Mouse (Mus musculus): Measurements from ENCODE around the gene A730049H05Rik. TPM values are rescaled to one million over a fixed set of nuclear protein-coding genes. Genes with fewer than 3 reads are reported as not detected.

The A730049H05Rik gene
- polyA plus RNA-seq, 1 experiment from 2014 or later, result 0.97 TPM

DNA sequence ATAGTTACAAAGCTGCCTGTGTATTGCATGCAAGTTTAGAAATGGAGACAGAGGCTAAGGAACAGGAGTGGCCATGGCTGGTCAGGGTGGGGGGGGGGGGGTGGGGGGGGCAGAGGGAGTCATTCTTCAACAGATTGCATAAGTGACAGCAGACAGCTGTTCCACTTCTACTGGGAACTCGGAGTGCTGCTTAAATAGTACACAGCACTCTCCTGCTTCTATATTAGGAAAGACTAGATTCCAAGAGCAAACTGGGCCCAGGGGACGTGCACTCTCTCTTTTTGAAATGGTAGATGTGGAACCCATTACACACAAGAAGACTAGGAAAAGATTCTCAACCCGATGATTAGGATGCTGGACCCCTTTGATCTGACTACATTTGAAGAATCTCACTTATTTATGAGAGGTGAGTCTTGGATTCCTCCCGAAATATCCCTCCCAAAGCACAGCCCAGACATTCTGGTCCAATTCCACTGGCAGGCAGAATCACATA lies 52.9 kb downstream of the A730049H05Rik start, which contains the start of gene Gm15737:
TSS of gene Gm15737 (plus strand) at position 269 of the 493 bp plus-strand sequence.
- 75% methylated on average over 4 of the region's 4 CpGs for WGBS
- no peaks in the 10 kb centered on the region for H3K36me3 ChIP-seq
- no peak within 1 kb of the TSS for H3K4me3 ChIP-seq
- no peak within 1 kb of the TSS for H3K27ac ChIP-seq
- no peaks in the 10 kb centered on the region for H3K9me3 ChIP-seq
- no peak within 1 kb of the TSS for H3K9ac ChIP-seq
- no peak for ATAC-seq (ENCODE audit: low FRiP score)
- H3K4me2 ChIP-seq, result no peak within 1 kb of the TSS
- peaks cover 11% of the 10 kb centered on the region for H3K4me1 ChIP-seq (replicated peaks)
- no peaks in the 10 kb centered on the region for H3K27me3 ChIP-seq

DNA sequence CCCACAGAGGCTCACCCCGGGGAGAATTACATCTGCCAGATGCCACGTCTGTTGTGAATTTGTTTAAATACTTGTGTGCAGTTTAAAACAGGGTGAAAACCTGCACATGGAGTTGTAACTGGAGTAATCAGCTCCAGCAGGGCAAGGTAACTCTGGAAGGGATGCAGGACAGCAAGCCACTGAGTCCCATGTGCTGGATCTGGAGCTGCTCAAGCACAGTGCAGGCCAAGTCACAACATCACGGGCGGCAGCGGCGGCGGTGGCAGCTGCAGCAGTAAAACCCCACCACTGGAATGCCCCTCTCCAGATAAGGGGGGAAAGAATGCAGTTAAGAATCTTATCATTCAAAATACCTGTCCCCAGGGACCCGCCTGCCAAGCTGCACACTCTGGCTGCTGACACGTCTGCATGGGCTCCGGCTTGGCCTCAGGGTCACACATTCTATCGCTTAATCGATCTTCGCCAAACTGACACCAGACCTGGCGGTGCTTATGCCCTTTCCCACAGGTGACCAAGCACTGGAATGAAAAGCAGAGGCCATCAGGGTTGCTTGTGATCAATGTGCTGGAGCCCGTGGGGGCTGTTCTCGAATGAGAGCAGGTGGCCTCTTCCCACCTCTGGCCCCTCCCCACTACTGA lies 53.4 kb downstream of the A730049H05Rik start:
- Histone ChIP-seq H3K27me3 (no peaks in the 10 kb centered on the region), H3K4me1 (replicated peaks) (peaks cover 11% of the 10 kb centered on the region), H3K9me3 (no peaks in the 10 kb centered on the region), H3K4me3 (no peak overlapping the region), H3K27ac (no peak overlapping the region), H3K4me2 (no peak overlapping the region), H3K36me3 (no peaks in the 10 kb centered on the region), H3K9ac (no peak overlapping the region)
- no peak for ATAC-seq (ENCODE audit: low FRiP score)
- 66% methylated on average over 16 of the region's 16 CpGs for WGBS

DNA sequence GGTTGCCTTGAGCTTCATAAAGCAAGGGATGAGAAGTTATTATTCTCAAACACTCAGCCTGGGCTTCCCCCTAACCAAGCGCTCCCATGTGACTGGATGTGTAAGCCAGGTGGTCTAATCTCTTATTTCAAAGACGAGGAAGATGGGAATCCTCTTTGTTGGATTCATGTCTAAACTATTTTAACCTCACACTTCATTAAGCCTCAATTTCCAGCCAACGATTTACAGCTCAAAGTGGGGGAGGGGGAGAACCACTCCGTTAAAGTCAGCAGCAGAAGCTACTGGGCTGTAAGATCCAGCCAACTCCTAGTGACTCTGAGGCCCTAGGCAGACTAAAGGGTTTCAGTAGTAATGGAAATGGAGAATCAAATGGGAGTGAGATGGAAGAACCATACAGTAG lies 55.5 kb downstream of the A730049H05Rik start:
- Histone ChIP-seq H3K9me3 (no peaks in the 10 kb centered on the region), H3K27me3 (no peaks in the 10 kb centered on the region), H3K9ac (no peak overlapping the region), H3K4me1 (replicated peaks) (peaks cover 11% of the 10 kb centered on the region), H3K27ac (no peak overlapping the region), H3K4me3 (no peak overlapping the region), H3K36me3 (no peaks in the 10 kb centered on the region), H3K4me2 (no peak overlapping the region)
- ATAC-seq (ENCODE audit: low FRiP score), result no peak
- WGBS, result 56% methylated on average over 4 of the region's 4 CpGs

- no peak for ATAC-seq (ENCODE audit: low FRiP score)
- H3K27ac ChIP-seq, result no peak overlapping the region
- H3K4me1 ChIP-seq (replicated peaks), result peaks cover 11% of the 10 kb centered on the region
- no peak overlapping the region for H3K4me3 ChIP-seq
- no peak overlapping the region for H3K9ac ChIP-seq
- H3K36me3 ChIP-seq, result no peaks in the 10 kb centered on the region
- H3K4me2 ChIP-seq, result no peak overlapping the region
- 84% methylated on average over 10 of the region's 10 CpGs for WGBS
- no peaks in the 10 kb centered on the region for H3K27me3 ChIP-seq
- H3K9me3 ChIP-seq, result no peaks in the 10 kb centered on the region
Measured at GRCm38 (mm10) chr6:92872766-92873165, 56.5 kb downstream of the A730049H05Rik start.

DNA sequence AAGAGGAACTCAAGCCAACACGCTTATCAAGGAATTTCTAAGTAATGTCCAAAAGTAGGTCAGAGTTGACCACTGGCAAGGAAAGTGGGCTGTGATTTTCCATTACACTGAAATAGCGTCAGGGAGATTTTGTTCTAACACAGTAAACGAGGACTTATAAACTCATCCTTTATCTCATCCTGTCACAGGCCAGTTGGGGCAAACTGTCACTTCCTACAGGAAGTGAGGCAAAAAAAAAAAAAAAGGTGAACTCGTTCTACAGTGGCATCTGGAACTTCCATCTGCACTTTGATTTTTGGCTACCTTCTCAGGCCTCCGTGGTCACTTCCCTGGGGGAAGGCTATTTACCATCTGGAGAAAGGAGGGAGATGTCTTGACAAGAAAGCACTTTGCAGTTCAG lies 58.6 kb downstream of the A730049H05Rik start:
- Histone ChIP-seq H3K9ac (no peak overlapping the region), H3K9me3 (no peaks in the 10 kb centered on the region), H3K4me2 (no peak overlapping the region), H3K4me3 (no peak overlapping the region), H3K4me1 (replicated peaks) (peaks cover 3% of the 10 kb centered on the region), H3K27ac (no peak overlapping the region), H3K27me3 (no peaks in the 10 kb centered on the region), H3K36me3 (no peaks in the 10 kb centered on the region)
- no peak for ATAC-seq (ENCODE audit: low FRiP score)
- 82% methylated on average over 5 of the region's 5 CpGs for WGBS

DNA sequence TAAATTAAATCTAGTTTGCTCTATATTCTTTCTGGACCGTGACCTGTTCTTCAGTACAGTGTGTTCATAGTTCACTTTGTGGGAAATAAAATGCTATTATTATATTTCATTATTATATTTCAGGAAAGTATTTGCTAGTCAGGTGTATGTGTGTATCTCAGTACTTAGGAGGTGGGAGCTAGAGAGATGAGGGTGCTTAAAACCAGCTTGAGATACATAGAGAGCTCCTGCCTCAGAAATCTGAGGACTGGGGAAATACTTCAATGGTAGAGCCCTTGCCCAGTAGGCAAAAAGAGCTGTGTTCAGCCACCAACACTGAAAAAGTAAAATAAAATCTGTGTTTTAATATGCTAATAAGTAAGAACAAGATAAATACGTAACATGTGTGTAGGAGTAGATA lies 59.1 kb downstream of the A730049H05Rik start:
- ATAC-seq (ENCODE audit: low FRiP score), result no peak
- Histone ChIP-seq H3K27ac (no peak overlapping the region), H3K9ac (no peak overlapping the region), H3K4me2 (no peak overlapping the region), H3K9me3 (no peaks in the 10 kb centered on the region), H3K36me3 (no peaks in the 10 kb centered on the region), H3K4me3 (no peak overlapping the region), H3K27me3 (no peaks in the 10 kb centered on the region), H3K4me1 (replicated peaks) (no peaks in the 10 kb centered on the region; the same call in 1 of the 2 replicates)
- WGBS, result 95% methylated on average over 2 of the region's 2 CpGs

DNA sequence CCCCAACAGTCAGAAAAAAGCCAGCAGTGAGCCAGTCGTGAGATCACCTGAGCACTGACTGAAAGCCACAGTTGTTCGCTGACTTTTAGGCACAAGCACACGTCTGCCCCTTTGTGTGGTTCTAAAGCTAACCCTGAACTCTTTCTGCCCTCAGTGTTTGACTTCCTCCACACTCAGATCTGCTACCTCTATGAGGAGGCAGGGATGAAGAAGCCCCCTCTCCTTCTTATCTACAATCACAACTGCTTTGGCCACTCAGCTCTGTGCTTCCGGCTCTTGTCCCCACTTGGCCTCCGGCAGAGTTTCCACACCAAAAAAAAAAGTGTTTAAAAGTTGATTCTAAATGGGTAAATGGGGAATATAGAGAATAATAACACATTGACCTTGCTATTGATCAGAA lies 59.8 kb downstream of the A730049H05Rik start:
- Histone ChIP-seq H3K4me1 (replicated peaks) (no peaks in the 10 kb centered on the region; the same call in 1 of the 2 replicates), H3K9me3 (no peaks in the 10 kb centered on the region), H3K9ac (no peak overlapping the region), H3K27ac (no peak overlapping the region), H3K27me3 (no peaks in the 10 kb centered on the region), H3K4me3 (no peak overlapping the region), H3K36me3 (no peaks in the 10 kb centered on the region), H3K4me2 (no peak overlapping the region)
- no peak for ATAC-seq (ENCODE audit: low FRiP score)
- 84% methylated on average over 5 of the region's 5 CpGs for WGBS

DNA sequence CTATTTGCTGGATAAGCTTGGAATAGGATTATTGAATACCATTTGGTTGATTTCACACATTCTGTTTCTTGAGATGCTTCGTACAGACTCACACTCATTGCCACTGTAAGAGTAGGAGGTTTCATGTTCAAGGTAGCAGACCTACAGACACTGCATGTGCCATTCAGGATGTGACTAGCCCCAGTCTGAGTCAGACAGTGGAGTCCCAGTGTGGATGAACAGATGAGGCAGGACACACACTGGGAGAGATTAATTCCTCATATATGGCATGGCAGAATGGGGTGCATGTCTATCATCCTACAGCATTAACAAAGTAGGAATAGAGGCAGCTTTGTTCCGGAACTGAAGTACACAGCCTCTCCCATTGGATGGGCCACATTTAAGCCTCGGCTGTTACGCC lies 61.0 kb downstream of the A730049H05Rik start:
- no peak overlapping the region for H3K4me2 ChIP-seq
- ATAC-seq (ENCODE audit: low FRiP score), result no peak
- WGBS, result 97% methylated on average over 4 of the region's 4 CpGs
- no peak overlapping the region for H3K9ac ChIP-seq
- no peaks in the 10 kb centered on the region for H3K9me3 ChIP-seq
- no peaks in the 10 kb centered on the region for H3K27me3 ChIP-seq
- no peaks in the 10 kb centered on the region for H3K4me1 ChIP-seq (replicated peaks)
- H3K36me3 ChIP-seq, result no peaks in the 10 kb centered on the region
- no peak overlapping the region for H3K27ac ChIP-seq
- no peak overlapping the region for H3K4me3 ChIP-seq

DNA sequence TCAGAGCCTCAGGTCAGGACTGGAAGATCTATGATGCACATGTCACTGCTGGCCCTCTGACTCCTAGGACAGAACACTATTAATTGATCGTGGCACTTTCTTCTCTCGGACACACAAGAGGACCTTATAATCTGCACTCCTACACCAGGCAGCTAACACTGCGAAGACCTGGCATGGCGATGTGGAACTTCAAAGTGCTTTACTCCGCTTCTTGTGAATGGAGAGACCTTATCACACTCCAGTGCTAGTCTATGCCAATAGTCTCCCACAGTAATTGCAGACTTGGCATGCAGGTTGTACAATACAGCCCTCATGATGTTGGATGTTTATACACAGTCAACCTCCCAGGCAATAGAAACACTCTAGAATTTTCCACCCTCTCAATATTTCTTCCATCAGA lies 62.5 kb downstream of the A730049H05Rik start:
- Histone ChIP-seq H3K4me2 (no peak overlapping the region), H3K9me3 (no peaks in the 10 kb centered on the region), H3K27ac (no peak overlapping the region), H3K27me3 (no peaks in the 10 kb centered on the region), H3K4me1 (replicated peaks) (no peaks in the 10 kb centered on the region), H3K9ac (no peak overlapping the region), H3K36me3 (no peaks in the 10 kb centered on the region), H3K4me3 (no peak overlapping the region)
- no peak for ATAC-seq (ENCODE audit: low FRiP score)
- 92% methylated on average over 5 of the region's 5 CpGs for WGBS

DNA sequence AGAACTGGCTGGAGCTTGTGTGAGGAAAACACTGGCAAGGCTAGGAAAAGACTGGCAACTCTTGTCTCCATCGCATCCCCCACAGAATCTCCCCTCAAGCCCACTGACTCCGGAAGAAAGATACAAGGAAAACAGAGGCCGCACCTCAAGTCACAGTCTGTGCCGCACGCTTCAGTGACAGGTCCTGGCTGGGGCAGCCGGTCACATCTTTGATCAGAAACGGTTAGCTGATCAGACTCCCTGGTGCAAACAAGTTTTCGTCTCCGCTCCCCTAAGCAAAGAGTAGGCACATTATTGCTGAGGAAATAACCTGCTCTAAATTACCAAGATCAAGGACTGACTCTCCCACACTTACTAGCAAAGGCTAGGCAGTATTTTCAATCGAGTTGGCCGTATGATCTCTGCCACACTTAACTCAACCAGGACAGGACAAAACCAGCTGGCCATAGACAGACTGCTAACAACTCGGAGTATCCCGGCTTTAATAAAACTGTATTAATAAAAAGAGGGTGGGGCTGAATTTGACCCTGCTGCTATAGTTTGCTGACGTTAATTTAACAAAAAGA lies 63.5 kb downstream of the A730049H05Rik start:
- 78% methylated on average over 14 of the region's 14 CpGs for WGBS
- no peak for ATAC-seq (ENCODE audit: low FRiP score)
- Histone ChIP-seq H3K9me3 (no peaks in the 10 kb centered on the region), H3K27ac (no peak overlapping the region), H3K4me3 (no peak overlapping the region), H3K9ac (no peak overlapping the region), H3K36me3 (no peaks in the 10 kb centered on the region), H3K4me1 (replicated peaks) (no peaks in the 10 kb centered on the region), H3K27me3 (no peaks in the 10 kb centered on the region), H3K4me2 (no peak overlapping the region)

GRCm38 (mm10) chr6:92882446-92882845 lies 66.2 kb downstream of the A730049H05Rik start:
- Histone ChIP-seq H3K4me1 (replicated peaks) (no peaks in the 10 kb centered on the region), H3K4me3 (no peak overlapping the region), H3K9ac (no peak overlapping the region), H3K27ac (no peak overlapping the region), H3K27me3 (no peaks in the 10 kb centered on the region), H3K36me3 (no peaks in the 10 kb centered on the region), H3K4me2 (no peak overlapping the region), H3K9me3 (no peaks in the 10 kb centered on the region)
- no peak for ATAC-seq (ENCODE audit: low FRiP score)
- WGBS, result 75% methylated on average over 5 of the region's 5 CpGs

DNA sequence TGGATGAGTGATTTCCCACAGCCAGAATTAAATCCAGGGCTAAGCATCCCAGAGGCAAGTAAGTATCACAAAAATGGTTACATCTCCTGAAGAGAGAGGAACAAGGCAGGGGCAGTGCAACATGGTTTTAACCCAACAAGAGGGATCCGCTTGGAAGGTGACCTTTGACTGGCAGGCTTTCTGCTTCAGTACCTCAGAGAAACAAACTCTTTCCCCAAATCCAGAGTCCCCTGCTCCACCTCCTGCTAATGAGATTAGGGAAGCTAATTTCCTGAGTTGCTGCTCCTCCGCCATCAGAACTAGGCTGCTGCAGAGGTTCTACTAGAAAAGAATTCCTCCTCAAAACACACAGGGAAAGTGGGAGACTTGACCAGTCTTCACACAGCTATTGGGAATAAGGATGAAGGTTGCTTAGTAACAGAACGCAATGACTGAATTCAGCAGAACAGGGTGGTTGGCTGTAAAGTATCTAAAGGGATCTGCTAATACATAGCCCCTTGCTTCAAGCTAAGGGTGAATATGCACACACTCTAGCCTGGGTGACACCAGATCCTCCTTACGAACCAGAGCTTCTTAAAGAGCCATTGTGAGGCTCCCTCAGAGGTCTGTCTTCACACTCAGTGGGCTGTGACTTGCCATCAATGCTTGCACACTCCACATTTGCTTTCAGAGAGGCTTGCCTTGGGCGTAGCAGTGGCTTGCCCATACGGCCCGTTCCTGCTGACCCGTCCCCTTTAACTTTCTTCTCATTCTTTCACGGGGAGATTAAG lies 67.0 kb downstream of the A730049H05Rik start:
- H3K9me3 ChIP-seq, result no peaks in the 10 kb centered on the region
- H3K27me3 ChIP-seq, result no peaks in the 10 kb centered on the region
- H3K9ac ChIP-seq, result no peak overlapping the region
- no peaks in the 10 kb centered on the region for H3K36me3 ChIP-seq
- no peak for ATAC-seq (ENCODE audit: low FRiP score)
- WGBS, result 44% methylated on average over 9 of the region's 9 CpGs
- no peak overlapping the region for H3K4me3 ChIP-seq
- no peaks in the 10 kb centered on the region for H3K4me1 ChIP-seq (replicated peaks)
- H3K27ac ChIP-seq, result no peak overlapping the region
- H3K4me2 ChIP-seq, result no peak overlapping the region
